Mouse (Mus musculus): ENCODE results near the gene Qpctl.
"Not testable (repeated sequence)": the region's sequence is repeated elsewhere in the genome, so short reads cannot be mapped to it uniquely, and the experiment has no call there.

Gene Qpctl

GRCm38 (mm10) chr7:19164189-19164588 is 15.1 kb upstream of the Qpctl start:
- DNase-seq (ENCODE audit: extremely low spot score, low read depth, low spot score) = no peak

- no peak for DNase-seq (ENCODE audit: extremely low spot score, low read depth, low spot score)
Observed at GRCm38 (mm10) chr7:19163752-19164151, 14.7 kb upstream of the Qpctl start.

- no peak for DNase-seq (ENCODE audit: extremely low spot score, low read depth, low spot score)
Observed at GRCm38 (mm10) chr7:19162928-19163327, 13.8 kb upstream of the Qpctl start.

- DNase-seq (ENCODE audit: extremely low spot score, low read depth, low spot score) = no peak
Observed at GRCm38 (mm10) chr7:19160115-19160514, 11.0 kb upstream of the Qpctl start.

- no peak for DNase-seq (ENCODE audit: extremely low spot score, low read depth, low spot score)
Observed at GRCm38 (mm10) chr7:19159411-19159810, 10.3 kb upstream of the Qpctl start.

GRCm38 (mm10) chr7:19158601-19159000 is 9.5 kb upstream of the Qpctl start:
- no peak for DNase-seq (ENCODE audit: extremely low spot score, low read depth, low spot score)

GRCm38 (mm10) chr7:19157160-19157800 is 8.2 kb upstream of the Qpctl start:
- DNase-seq (ENCODE audit: extremely low spot score, low read depth, low spot score) = no peak

- DNase-seq (ENCODE audit: extremely low spot score, low read depth, low spot score) = no peak
Observed at GRCm38 (mm10) chr7:19155825-19156475, 6.9 kb upstream of the Qpctl start.

- no peak for DNase-seq (ENCODE audit: extremely low spot score, low read depth, low spot score)
Observed at GRCm38 (mm10) chr7:19154796-19155195, 5.7 kb upstream of the Qpctl start.

- not testable (repeated sequence) for DNase-seq (ENCODE audit: extremely low spot score, low read depth, low spot score)
Observed at GRCm38 (mm10) chr7:19151121-19151520, 2.0 kb upstream of the Qpctl start.

GRCm38 (mm10) chr7:19149626-19150025 is 535 bp upstream of the Qpctl start, which contains the start of gene Snrpd2:
TSS of gene Snrpd2 (plus strand) at chr7:19149722.
- DNase-seq (ENCODE audit: extremely low spot score, low read depth, low spot score) = no peak

GRCm38 (mm10) chr7:19148180-19148874 is 764 bp downstream of the Qpctl start:
- no peak for DNase-seq (ENCODE audit: extremely low spot score, low read depth, low spot score)

GRCm38 (mm10) chr7:19147497-19148045 is 1.5 kb downstream of the Qpctl start:
- DNase-seq (ENCODE audit: extremely low spot score, low read depth, low spot score) = no peak

- no peak for DNase-seq (ENCODE audit: extremely low spot score, low read depth, low spot score)
Observed at GRCm38 (mm10) chr7:19146793-19147192, 2.3 kb downstream of the Qpctl start.

- DNase-seq (ENCODE audit: extremely low spot score, low read depth, low spot score) = no peak
Observed at GRCm38 (mm10) chr7:19137380-19137779, 11.7 kb downstream of the Qpctl start.

- no peak for DNase-seq (ENCODE audit: extremely low spot score, low read depth, low spot score)
Observed at GRCm38 (mm10) chr7:19136673-19137334, 12.3 kb downstream of the Qpctl start.

- no peak for DNase-seq (ENCODE audit: extremely low spot score, low read depth, low spot score)
Observed at GRCm38 (mm10) chr7:19136168-19136567, 12.9 kb downstream of the Qpctl start.

GRCm38 (mm10) chr7:19131324-19131848 is 17.7 kb downstream of the Qpctl start:
- DNase-seq (ENCODE audit: extremely low spot score, low read depth, low spot score) = peak; percentile 89

GRCm38 (mm10) chr7:19130657-19131056 is 18.4 kb downstream of the Qpctl start:
- no peak for DNase-seq (ENCODE audit: extremely low spot score, low read depth, low spot score)

GRCm38 (mm10) chr7:19129396-19129795 is 19.7 kb downstream of the Qpctl start:
- DNase-seq (ENCODE audit: extremely low spot score, low read depth, low spot score) = no peak

GRCm38 (mm10) chr7:19127744-19128143 is 21.3 kb downstream of the Qpctl start:
- DNase-seq (ENCODE audit: extremely low spot score, low read depth, low spot score) = no peak
